Mouse (Mus musculus): ENCODE results near the gene Parm1.
A peak's percentile ranks its signal among the peaks of the same experiment; 100 is the strongest.

Parm1 gene

GRCm38 (mm10) chr5:91578924-91579323, 61.5 kb downstream of the Parm1 start:
- DNase-seq, result no peak

- no peak for DNase-seq
Measured at GRCm38 (mm10) chr5:91581799-91582198, 64.4 kb downstream of the Parm1 start.

- no peak for DNase-seq
Measured at GRCm38 (mm10) chr5:91586206-91586605, 68.8 kb downstream of the Parm1 start.

- no peak for DNase-seq
Measured at GRCm38 (mm10) chr5:91594083-91594482, 76.7 kb downstream of the Parm1 start.

GRCm38 (mm10) chr5:91597216-91597615, 79.8 kb downstream of the Parm1 start:
- DNase-seq, result no peak

GRCm38 (mm10) chr5:91599801-91600200, 82.4 kb downstream of the Parm1 start:
- no peak for DNase-seq

- no peak for DNase-seq
Measured at GRCm38 (mm10) chr5:91603347-91603746, 85.9 kb downstream of the Parm1 start.

- no peak for DNase-seq
Measured at GRCm38 (mm10) chr5:91603787-91604439, 86.5 kb downstream of the Parm1 start.

- DNase-seq, result peak in 1 of 2 experiments; percentile 12
Measured at GRCm38 (mm10) chr5:91607234-91607633, 89.8 kb downstream of the Parm1 start.

- DNase-seq, result no peak
Measured at GRCm38 (mm10) chr5:91607841-91608240, 90.4 kb downstream of the Parm1 start.

- no peak for DNase-seq
Measured at GRCm38 (mm10) chr5:91609041-91609440, 91.6 kb downstream of the Parm1 start.

- no peak for DNase-seq
Measured at GRCm38 (mm10) chr5:91609511-91610300, 92.3 kb downstream of the Parm1 start.

GRCm38 (mm10) chr5:91610499-91610898, 93.1 kb downstream of the Parm1 start:
- no peak for DNase-seq

- DNase-seq, result no peak
Measured at GRCm38 (mm10) chr5:91611589-91611988, 94.2 kb downstream of the Parm1 start.

GRCm38 (mm10) chr5:91617331-91618233, 100.2 kb downstream of the Parm1 start:
- DNase-seq, result no peak

- no peak for DNase-seq
Measured at GRCm38 (mm10) chr5:91618661-91619173, 101.3 kb downstream of the Parm1 start.

- no peak for DNase-seq
Measured at GRCm38 (mm10) chr5:91621197-91621596, 103.8 kb downstream of the Parm1 start.

- DNase-seq, result no peak
Measured at GRCm38 (mm10) chr5:91626823-91627222, 109.4 kb downstream of the Parm1 start.

- DNase-seq, result peak; percentile 30 to 55
Measured at GRCm38 (mm10) chr5:91629472-91629871, 112.1 kb downstream of the Parm1 start.

GRCm38 (mm10) chr5:91651330-91651729, 133.9 kb downstream of the Parm1 start:
- no peak for DNase-seq

- no peak for DNase-seq
Measured at GRCm38 (mm10) chr5:91653061-91653915, 135.9 kb downstream of the Parm1 start.

Data from cerebellum, postnatal 25 days (tissue).